Mouse (Mus musculus) myocyte (in vitro differentiated cells): ENCODE measurements at regions not wholly inside any gene's neighbourhood (a gene's known extent, or its start where the extent isn't known, plus 50 kb on each side); places are given as distances from the start of the nearest gene placed in this dataset.

ENCODE experiments used
- H3K27me3 ChIP-seq: one replicate; pipeline ENCODE4 v1.6.1; 2011; ENCODE audit not compliant: control insufficient read depth, insufficient read depth, insufficient read length
- H3K36me3 ChIP-seq: one replicate; pipeline ENCODE4 v1.6.1; 2011; ENCODE audit not compliant: control insufficient read depth, insufficient read depth
- H3K4me2 ChIP-seq: one replicate; pipeline ENCODE4 v1.6.1; 2011; ENCODE audit warnings: low read depth, control low read depth
- H3K4me3 ChIP-seq: one replicate; pipeline ENCODE4 v1.5.1; 2011; ENCODE audit warnings: mild to moderate bottlenecking, control low read depth, moderate library complexity
- H3K79me2 ChIP-seq: one replicate; pipeline ENCODE4 v1.6.1; 2011; ENCODE audit not compliant: control insufficient read depth, insufficient read depth
- H3ac ChIP-seq: one replicate; pipeline ENCODE4 v1.6.1; 2011; ENCODE audit not compliant: control insufficient read depth, insufficient read length
- CEBPB ChIP-seq: IDR thresholded peaks from 2 replicates; pipeline ENCODE4 v1.6.1; 2011; ENCODE audit warnings: mild to moderate bottlenecking, moderate library complexity; ENCODE audit not compliant: poor library complexity, insufficient read depth, severe bottlenecking
- E2F4 ChIP-seq: IDR thresholded peaks from one replicate; pipeline ENCODE4 v1.6.1; 2011; ENCODE audit warnings: mild to moderate bottlenecking, control low read depth, moderate library complexity; ENCODE audit not compliant: insufficient read depth
- MAX ChIP-seq: IDR thresholded peaks from one replicate; pipeline ENCODE4 v1.6.1; 2011; ENCODE audit warnings: low read depth, mild to moderate bottlenecking, control low read depth
- MYOD1 ChIP-seq, 3 experiments: IDR thresholded peaks; one replicate each; pipeline ENCODE4 v1.6.1; 2011; ENCODE audit warnings: control low read depth in 2 of 3, low read depth in 2 of 3, mild to moderate bottlenecking in 2 of 3, moderate library complexity in 1 of 3; ENCODE audit not compliant: insufficient read length in 2 of 3, control insufficient read depth in 1 of 3
- MYOG ChIP-seq, 3 experiments: IDR thresholded peaks; one replicate each; pipeline ENCODE4 v1.6.1; 2011; ENCODE audit warnings: control low read depth in 2 of 3, low read depth in 2 of 3, mild to moderate bottlenecking in 2 of 3; ENCODE audit not compliant: insufficient read length in 2 of 3, control insufficient read depth in 1 of 3, insufficient read depth in 1 of 3
- POLR2A ChIP-seq: IDR thresholded peaks from one replicate; pipeline ENCODE4 v1.6.1; 2011; ENCODE audit warnings: low read depth, mild to moderate bottlenecking, control low read depth, moderate library complexity; ENCODE audit not compliant: insufficient read length
- POLR2AphosphoS2 ChIP-seq: IDR thresholded peaks from one replicate; pipeline ENCODE4 v1.6.1; 2011; ENCODE audit warnings: low read depth, control low read depth; ENCODE audit not compliant: insufficient read length
- REST ChIP-seq: IDR thresholded peaks from one replicate; pipeline ENCODE4 v1.6.1; 2011; ENCODE audit warnings: mild to moderate bottlenecking, control low read depth, moderate library complexity; ENCODE audit not compliant: insufficient read depth, insufficient read length
- SRF ChIP-seq: IDR thresholded peaks from one replicate; pipeline ENCODE4 v1.6.1; 2011; ENCODE audit warnings: low read depth; ENCODE audit not compliant: control insufficient read depth, insufficient read length
- TCF12 ChIP-seq: IDR thresholded peaks from one replicate; pipeline ENCODE4 v1.6.1; 2011; ENCODE audit warnings: mild to moderate bottlenecking, control low read depth; ENCODE audit not compliant: poor library complexity, insufficient read depth, severe bottlenecking
- TCF3 ChIP-seq: IDR thresholded peaks from one replicate; pipeline ENCODE4 v1.6.1; 2011; ENCODE audit warnings: low read depth, control low read depth; ENCODE audit not compliant: insufficient read length
- USF1 ChIP-seq: IDR thresholded peaks from one replicate; pipeline ENCODE4 v1.6.1; 2011; ENCODE audit warnings: low read depth, mild to moderate bottlenecking, control low read depth, moderate library complexity

DNA sequence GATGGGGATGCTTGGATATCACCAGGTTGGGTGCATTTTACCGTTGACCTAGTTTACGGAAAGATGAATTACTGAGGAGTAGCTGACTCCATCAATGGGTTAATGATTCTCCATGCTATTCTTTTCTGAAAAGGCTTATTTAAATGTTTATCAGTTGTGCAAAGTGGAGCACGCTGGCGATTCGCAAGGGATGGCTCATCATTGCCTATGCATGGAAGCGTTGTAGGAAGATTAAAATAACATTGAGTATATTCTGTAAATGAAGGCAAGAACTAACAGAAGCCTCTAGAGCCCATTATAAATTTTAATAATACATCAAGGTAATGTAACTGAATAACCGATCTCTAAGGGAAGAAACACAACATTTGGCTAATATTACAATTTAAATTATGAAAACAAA is 301.6 kb upstream of the Irx1 start:
- no peak overlapping the region for H3K4me3 ChIP-seq
- no peak overlapping the region for H3K4me2 ChIP-seq
- no peak for TF ChIP-seq REST
- no peak for TF ChIP-seq E2F4
- TF ChIP-seq POLR2A, result no peak
- no peak for TF ChIP-seq MYOG (IDR thresholded peaks at IDR 0.05; ENCODE audit: control insufficient read depth in 1 of 3, insufficient read depth in 1 of 3, insufficient read length in 2 of 3, low read depth in 2 of 3)
- TF ChIP-seq POLR2AphosphoS2, result no peak
- TF ChIP-seq MAX, result no peak
- no peak for TF ChIP-seq MYOD1 (IDR thresholded peaks at IDR 0.05; ENCODE audit: control insufficient read depth in 1 of 3, insufficient read length in 2 of 3, low read depth in 2 of 3)
- TF ChIP-seq USF1, result no peak
- TF ChIP-seq TCF12, result no peak
- no peak for TF ChIP-seq CEBPB
- TF ChIP-seq TCF3, result no peak
- TF ChIP-seq SRF, result no peak
- no peaks in the 10 kb centered on the region for H3K79me2 ChIP-seq
- H3K27me3 ChIP-seq, result no peaks in the 10 kb centered on the region
- H3ac ChIP-seq, result no peak overlapping the region
- H3K36me3 ChIP-seq, result no peaks in the 10 kb centered on the region

DNA sequence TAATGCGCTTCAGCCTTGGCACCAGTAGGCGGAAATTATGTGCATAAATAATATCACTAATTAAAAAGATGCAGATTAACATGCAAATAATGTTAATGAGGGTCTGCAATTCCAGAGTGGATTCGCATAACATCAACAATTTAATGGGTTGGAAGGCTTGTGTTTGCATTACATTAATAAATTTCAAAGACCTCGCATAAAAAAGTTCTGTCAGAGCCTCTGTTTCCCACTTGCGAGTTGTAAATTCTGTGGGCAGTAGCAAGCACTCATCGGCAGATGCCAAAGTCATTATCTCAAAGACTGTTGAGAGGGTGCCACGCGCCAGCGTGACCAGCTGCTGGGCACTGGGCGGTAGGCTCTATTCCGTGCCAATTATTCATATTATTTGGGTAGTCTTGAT is 302.1 kb upstream of the Irx1 start:
- H3K79me2 ChIP-seq, result no peaks in the 10 kb centered on the region
- no peak for TF ChIP-seq MYOD1 (IDR thresholded peaks at IDR 0.05; ENCODE audit: control insufficient read depth in 1 of 3, insufficient read length in 2 of 3, low read depth in 2 of 3)
- TF ChIP-seq POLR2A, result no peak
- TF ChIP-seq MYOG (IDR thresholded peaks at IDR 0.05; ENCODE audit: control insufficient read depth in 1 of 3, insufficient read depth in 1 of 3, insufficient read length in 2 of 3, low read depth in 2 of 3), result no peak
- no peak for TF ChIP-seq E2F4
- no peak for TF ChIP-seq USF1
- TF ChIP-seq CEBPB, result no peak
- TF ChIP-seq POLR2AphosphoS2, result no peak
- TF ChIP-seq REST, result no peak
- no peak for TF ChIP-seq TCF12
- no peak for TF ChIP-seq TCF3
- H3ac ChIP-seq, result no peak overlapping the region
- H3K27me3 ChIP-seq, result no peaks in the 10 kb centered on the region
- H3K36me3 ChIP-seq, result no peaks in the 10 kb centered on the region
- no peak overlapping the region for H3K4me3 ChIP-seq
- no peak overlapping the region for H3K4me2 ChIP-seq

DNA sequence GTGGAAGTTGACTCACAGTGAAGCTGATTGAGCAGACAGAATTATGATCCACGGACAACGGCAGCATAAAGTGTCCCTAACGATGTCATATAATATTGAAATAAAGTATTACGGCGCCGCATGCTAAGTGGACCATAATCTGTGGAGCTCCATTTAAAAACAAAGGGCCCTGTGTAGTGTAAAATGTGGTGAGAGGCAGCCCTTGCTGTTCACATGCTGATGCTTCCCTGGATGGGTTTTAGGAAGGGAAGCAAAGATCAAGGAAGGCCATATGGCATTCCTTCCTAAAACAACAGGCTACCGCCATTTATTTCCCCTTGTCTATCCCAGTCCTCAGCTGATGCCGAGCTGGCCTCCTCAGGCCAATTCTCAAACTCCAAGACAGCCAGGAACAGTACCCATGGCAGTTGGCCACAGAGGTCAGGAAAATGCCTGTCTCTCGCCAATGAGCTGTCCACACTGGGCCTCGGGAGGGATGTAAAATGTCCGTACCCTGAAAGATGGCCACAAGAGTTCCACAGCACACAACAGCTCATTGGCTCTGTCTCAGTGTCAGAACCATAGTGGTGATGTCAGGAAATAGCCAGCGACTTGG is 302.7 kb upstream of the Irx1 start:
- Histone ChIP-seq H3K4me3 (no peak overlapping the region), H3K36me3 (no peaks in the 10 kb centered on the region), H3K79me2 (no peaks in the 10 kb centered on the region), H3K4me2 (no peak overlapping the region), H3ac (no peak overlapping the region), H3K27me3 (no peaks in the 10 kb centered on the region)
- TF ChIP-seq SRF, result no peak
- no peak for TF ChIP-seq TCF12
- TF ChIP-seq MYOD1 (IDR thresholded peaks at IDR 0.05; ENCODE audit: control insufficient read depth in 1 of 3, insufficient read length in 2 of 3, low read depth in 2 of 3), result no peak
- TF ChIP-seq USF1, result no peak
- no peak for TF ChIP-seq REST

DNA sequence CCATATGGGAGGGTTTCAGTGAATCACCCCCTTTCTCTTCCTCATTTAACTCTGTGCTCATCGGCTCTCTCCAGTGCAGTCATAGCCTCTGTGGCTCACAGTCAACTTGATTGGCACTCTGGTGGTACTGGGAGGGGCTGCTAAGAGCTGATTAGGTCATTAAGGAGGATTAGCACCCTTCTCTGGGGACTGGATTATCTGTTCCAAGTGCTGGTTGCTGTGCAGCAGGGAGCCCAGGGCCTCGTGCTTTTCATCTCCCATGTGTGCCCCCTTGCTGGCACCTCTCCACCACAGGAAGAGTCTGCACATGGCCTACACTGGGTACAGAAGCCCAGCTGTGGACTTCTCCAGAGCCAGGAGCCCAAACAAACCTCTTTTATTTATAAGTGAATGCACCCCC is 316.8 kb upstream of the Irx1 start:
- Histone ChIP-seq H3K79me2 (no peaks in the 10 kb centered on the region), H3K36me3 (no peaks in the 10 kb centered on the region), H3K4me2 (no peak overlapping the region), H3K4me3 (no peak overlapping the region), H3K27me3 (no peaks in the 10 kb centered on the region), H3ac (no peak overlapping the region)
- TF ChIP-seq MAX (no peak), MYOG (IDR thresholded peaks at IDR 0.05; ENCODE audit: control insufficient read depth in 1 of 3, insufficient read depth in 1 of 3, insufficient read length in 2 of 3, low read depth in 2 of 3) (no peak), REST (no peak), TCF12 (no peak), SRF (no peak), POLR2AphosphoS2 (no peak)

DNA sequence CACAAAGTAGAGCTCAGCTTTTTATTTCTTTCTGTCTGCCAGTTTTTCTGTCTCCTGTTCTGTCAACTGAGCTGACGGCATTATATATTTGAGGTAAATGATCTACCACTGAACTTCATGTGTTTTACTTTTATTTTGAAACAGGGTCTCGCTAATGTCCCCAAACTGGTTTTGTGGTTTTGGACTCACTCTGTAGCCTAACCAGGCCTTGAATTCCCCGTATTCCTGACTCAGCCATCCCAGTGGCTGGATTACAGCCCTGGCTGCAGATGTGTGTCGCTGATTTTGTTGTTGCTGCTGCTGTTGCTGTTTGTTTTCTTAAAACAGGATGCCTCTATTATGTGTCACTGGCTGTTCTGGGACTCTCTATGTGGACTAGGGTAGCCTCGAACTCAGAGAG is 317.3 kb upstream of the Irx1 start:
- H3K4me3 ChIP-seq, result no peak overlapping the region
- H3ac ChIP-seq, result no peak overlapping the region
- TF ChIP-seq MYOG (IDR thresholded peaks at IDR 0.05; ENCODE audit: control insufficient read depth in 1 of 3, insufficient read depth in 1 of 3, insufficient read length in 2 of 3, low read depth in 2 of 3) (no peak), REST (no peak), MAX (no peak), E2F4 (no peak), USF1 (no peak), SRF (no peak), TCF3 (no peak), POLR2A (no peak), MYOD1 (IDR thresholded peaks at IDR 0.05; ENCODE audit: control insufficient read depth in 1 of 3, insufficient read length in 2 of 3, low read depth in 2 of 3) (no peak), POLR2AphosphoS2 (no peak), TCF12 (no peak), CEBPB (no peak)
- no peaks in the 10 kb centered on the region for H3K36me3 ChIP-seq
- H3K79me2 ChIP-seq, result no peaks in the 10 kb centered on the region
- no peaks in the 10 kb centered on the region for H3K27me3 ChIP-seq
- no peak overlapping the region for H3K4me2 ChIP-seq
